Mouse (Mus musculus) erythroblast, adult 5-6 weeks (primary cell): ENCODE measurements around the gene Slc16a13. TPM values are rescaled to one million over a fixed set of nuclear protein-coding genes. Genes with fewer than 3 reads are reported as not detected.
A peak's percentile ranks its signal among the peaks of the same experiment; 100 is the strongest.
"Not testable (repeated sequence)": the region's sequence is repeated elsewhere in the genome, so short reads cannot be mapped to it uniquely, and the experiment has no call there.

ENCODE experiments used
- ATAC-seq: replicated peaks from 2 replicates; pipeline ENCODE4 v1.8.0; 2016; ENCODE audit warnings: moderate number of reproducible peaks, mild to moderate bottlenecking, moderate TSS enrichment, inconsistent platforms; ENCODE audit not compliant: poor library complexity, low FRiP score, severe bottlenecking
- total RNA-seq, 2 experiments: library from RNA; stranded (forward) in 1 of 2; stranded (reverse) in 1 of 2; fragments of 150-400 nt in 1 of 2; fragments of 200-764, 138-1000 nt in 1 of 2; gene quantifications; 2 replicates each; pipeline versions ENCODE4 v1.2.3 to v1.2.4; 2015 to 2017; ENCODE audit warnings: low replicate concordance in 2 of 2

Slc16a13 gene
- total RNA-seq, 2 experiments from 2014 or later, result 5.1 to 8.1 TPM

GRCm38 (mm10) chr11:70179401-70179800, 41.5 kb downstream of the Slc16a13 start:
- ATAC-seq, result no peak

- ATAC-seq, result no peak
Observed at GRCm38 (mm10) chr11:70178756-70179155, 42.1 kb downstream of the Slc16a13 start.

- no peak for ATAC-seq
Observed at GRCm38 (mm10) chr11:70178311-70178710, 42.6 kb downstream of the Slc16a13 start.

GRCm38 (mm10) chr11:70177647-70178046, 43.2 kb downstream of the Slc16a13 start:
- ATAC-seq, result 0 out of 2 replicates have a peak, but pooled peaks have one; percentile 24

- ATAC-seq, result no peak
Observed at GRCm38 (mm10) chr11:70174491-70174890, 46.4 kb downstream of the Slc16a13 start.

GRCm38 (mm10) chr11:70172298-70172697, 48.6 kb downstream of the Slc16a13 start:
- ATAC-seq, result no peak

GRCm38 (mm10) chr11:70171847-70172246, 49.0 kb downstream of the Slc16a13 start:
- peak; percentile 75 for ATAC-seq

GRCm38 (mm10) chr11:70171181-70171580, 49.7 kb downstream of the Slc16a13 start:
- no peak for ATAC-seq

GRCm38 (mm10) chr11:70170291-70170690, 50.6 kb downstream of the Slc16a13 start:
- no peak for ATAC-seq

- not testable (repeated sequence) for ATAC-seq
Observed at GRCm38 (mm10) chr11:70169471-70169870, 51.4 kb downstream of the Slc16a13 start.

- no peak for ATAC-seq
Observed at GRCm38 (mm10) chr11:70168136-70168535, 52.7 kb downstream of the Slc16a13 start.

Other genes starting within 250 kb of the Slc16a13 start
- 48.1 and 52.3 TPM in 2 replicates for gene Ctdnep1, start 239.9 kb downstream of the Slc16a13 start, total RNA-seq (2015; ENCODE audit: low replicate concordance)
- 10.8 and 12.5 TPM in 2 replicates for gene Ctdnep1, start 239.9 kb downstream of the Slc16a13 start, total RNA-seq (2017; ENCODE audit: low replicate concordance)
- gene Elp5, start 238.5 kb downstream of the Slc16a13 start, total RNA-seq (2015; ENCODE audit: low replicate concordance), result 24.9 and 35.5 TPM in 2 replicates
- 14.5 and 18.7 TPM in 2 replicates for gene Elp5, start 238.5 kb downstream of the Slc16a13 start, total RNA-seq (2017; ENCODE audit: low replicate concordance)
- gene Gabarap, start 229.9 kb downstream of the Slc16a13 start, total RNA-seq (2015; ENCODE audit: low replicate concordance), result 328 and 394 TPM in 2 replicates
- 127 and 214 TPM in 2 replicates for gene Gabarap, start 229.9 kb downstream of the Slc16a13 start, total RNA-seq (2017; ENCODE audit: low replicate concordance)
- 8.5 and 11.3 TPM in 2 replicates for gene Phf23, start 225.3 kb downstream of the Slc16a13 start, total RNA-seq (2015; ENCODE audit: low replicate concordance)
- 7.4 and 11.0 TPM in 2 replicates for gene Phf23, start 225.3 kb downstream of the Slc16a13 start, total RNA-seq (2017; ENCODE audit: low replicate concordance)
- gene Dvl2, start 220.5 kb downstream of the Slc16a13 start, total RNA-seq (2015; ENCODE audit: low replicate concordance), result 1.3 and 4.2 TPM in 2 replicates
- 2.1 and 7.4 TPM in 2 replicates for gene Dvl2, start 220.5 kb downstream of the Slc16a13 start, total RNA-seq (2017; ENCODE audit: low replicate concordance)
- 23.6 and 48.4 TPM in 2 replicates for gene Acadvl, start 205.7 kb downstream of the Slc16a13 start, total RNA-seq (2015; ENCODE audit: low replicate concordance)
- gene Acadvl, start 205.7 kb downstream of the Slc16a13 start, total RNA-seq (2017; ENCODE audit: low replicate concordance), result 18.6 and 20.4 TPM in 2 replicates
- gene Dlg4, start 204.1 kb downstream of the Slc16a13 start, total RNA-seq (2015; ENCODE audit: low replicate concordance), result 7.7 TPM in 1 of 2 replicates, not detected in the other
- 0.17 and 0.84 TPM in 2 replicates for gene Dlg4, start 204.1 kb downstream of the Slc16a13 start, total RNA-seq (2017; ENCODE audit: low replicate concordance)
- gene Asgr1, start 167.0 kb downstream of the Slc16a13 start, total RNA-seq (2015; ENCODE audit: low replicate concordance), result not detected in 2 replicates
- not detected in 2 replicates for gene Asgr1, start 167.0 kb downstream of the Slc16a13 start, total RNA-seq (2017; ENCODE audit: low replicate concordance)
- 3.3 TPM in 1 of 2 replicates, not detected in the other for gene Asgr2, start 128.4 kb downstream of the Slc16a13 start, total RNA-seq (2015; ENCODE audit: low replicate concordance)
- not detected in 2 replicates for gene Asgr2, start 128.4 kb downstream of the Slc16a13 start, total RNA-seq (2017; ENCODE audit: low replicate concordance)
- gene Mgl2, start 90.7 kb downstream of the Slc16a13 start, total RNA-seq (2015; ENCODE audit: low replicate concordance), result 8.5 and 15.7 TPM in 2 replicates
- 12.4 and 18.7 TPM in 2 replicates for gene Mgl2, start 90.7 kb downstream of the Slc16a13 start, total RNA-seq (2017; ENCODE audit: low replicate concordance)
- gene Clec10a, start 64.9 kb downstream of the Slc16a13 start, total RNA-seq (2015; ENCODE audit: low replicate concordance), result 6.7 and 13.2 TPM in 2 replicates
- gene Clec10a, start 64.9 kb downstream of the Slc16a13 start, total RNA-seq (2017; ENCODE audit: low replicate concordance), result 2.3 and 2.4 TPM in 2 replicates
- not detected in 2 replicates for gene Slc16a11, start 8.3 kb downstream of the Slc16a13 start, total RNA-seq (2015; ENCODE audit: low replicate concordance)
- not detected in 2 replicates for gene Slc16a11, start 8.3 kb downstream of the Slc16a13 start, total RNA-seq (2017; ENCODE audit: low replicate concordance)
- gene Bcl6b, start 8.7 kb upstream of the Slc16a13 start, total RNA-seq (2015; ENCODE audit: low replicate concordance), result not detected in 2 replicates
- 0.56 and 0.68 TPM in 2 replicates for gene Bcl6b, start 8.7 kb upstream of the Slc16a13 start, total RNA-seq (2017; ENCODE audit: low replicate concordance)
- gene 0610010K14Rik, start 16.9 kb upstream of the Slc16a13 start, total RNA-seq (2015; ENCODE audit: low replicate concordance), result 16.5 and 20.3 TPM in 2 replicates
- gene 0610010K14Rik, start 16.9 kb upstream of the Slc16a13 start, total RNA-seq (2017; ENCODE audit: low replicate concordance), result 3.8 and 7.8 TPM in 2 replicates
- 2.3 TPM in 1 of 2 replicates, not detected in the other for gene Gm21988, start 18.8 kb upstream of the Slc16a13 start, total RNA-seq (2015; ENCODE audit: low replicate concordance)
- gene Gm21988, start 18.8 kb upstream of the Slc16a13 start, total RNA-seq (2017; ENCODE audit: low replicate concordance), result not detected in 2 replicates
- 76.9 and 79.4 TPM in 2 replicates for gene Rnasek, start 18.8 kb upstream of the Slc16a13 start, total RNA-seq (2015; ENCODE audit: low replicate concordance)
- gene Rnasek, start 18.8 kb upstream of the Slc16a13 start, total RNA-seq (2017; ENCODE audit: low replicate concordance), result 16.2 and 19.5 TPM in 2 replicates
- gene Alox12, start 34.3 kb upstream of the Slc16a13 start, total RNA-seq (2015; ENCODE audit: low replicate concordance), result 2.3 TPM in 1 of 2 replicates, not detected in the other
- gene Alox12, start 34.3 kb upstream of the Slc16a13 start, total RNA-seq (2017; ENCODE audit: low replicate concordance), result 0.28 TPM in 1 of 2 replicates, not detected in the other
- gene Alox12e, start 101.6 kb upstream of the Slc16a13 start, total RNA-seq (2015; ENCODE audit: low replicate concordance), result 0.96 and 2.5 TPM in 2 replicates
- 0.42 TPM in 1 of 2 replicates, not detected in the other for gene Alox12e, start 101.6 kb upstream of the Slc16a13 start, total RNA-seq (2017; ENCODE audit: low replicate concordance)
- gene Alox15, start 131.0 kb upstream of the Slc16a13 start, total RNA-seq (2015; ENCODE audit: low replicate concordance), result 14.4 and 37.1 TPM in 2 replicates
- gene Alox15, start 131.0 kb upstream of the Slc16a13 start, total RNA-seq (2017; ENCODE audit: low replicate concordance), result 5.7 and 26.6 TPM in 2 replicates
- 1.7 and 9.4 TPM in 2 replicates for gene Pelp1, start 189.0 kb upstream of the Slc16a13 start, total RNA-seq (2015; ENCODE audit: low replicate concordance)
- gene Pelp1, start 189.0 kb upstream of the Slc16a13 start, total RNA-seq (2017; ENCODE audit: low replicate concordance), result 1.1 and 3.6 TPM in 2 replicates
- 37.4 and 64.9 TPM in 2 replicates for gene Arrb2, start 211.6 kb upstream of the Slc16a13 start, total RNA-seq (2015; ENCODE audit: low replicate concordance)
- 37.1 and 38.1 TPM in 2 replicates for gene Arrb2, start 211.6 kb upstream of the Slc16a13 start, total RNA-seq (2017; ENCODE audit: low replicate concordance)
- gene Med11, start 230.9 kb upstream of the Slc16a13 start, total RNA-seq (2015; ENCODE audit: low replicate concordance), result 11.5 and 20.5 TPM in 2 replicates
- gene Med11, start 230.9 kb upstream of the Slc16a13 start, total RNA-seq (2017; ENCODE audit: low replicate concordance), result 5.4 and 6.2 TPM in 2 replicates
- gene Zmynd15, start 238.4 kb upstream of the Slc16a13 start, total RNA-seq (2015; ENCODE audit: low replicate concordance), result not detected in 2 replicates
- gene Zmynd15, start 238.4 kb upstream of the Slc16a13 start, total RNA-seq (2017; ENCODE audit: low replicate concordance), result not detected in 2 replicates
- not detected in 2 replicates for gene Cxcl16, start 238.9 kb upstream of the Slc16a13 start, total RNA-seq (2015; ENCODE audit: low replicate concordance)
- not detected in 2 replicates for gene Cxcl16, start 238.9 kb upstream of the Slc16a13 start, total RNA-seq (2017; ENCODE audit: low replicate concordance)